Mouse (Mus musculus) right cerebral cortex, postnatal 10 days (tissue): ENCODE measurements at regions not wholly inside any gene's neighbourhood (a gene's known extent, or its start where the extent isn't known, plus 50 kb on each side); places are given as distances from the start of the nearest gene placed in this dataset.
"Not testable (repeated sequence)": the region's sequence is repeated elsewhere in the genome, so short reads cannot be mapped to it uniquely, and the experiment has no call there.

Experiments
- DNase-seq, 2 experiments: peaks; one replicate each; pipeline ENCODE4 v3.0.0; 2021; ENCODE audit warnings: low spot score in 2 of 2

- DNase-seq = no peak
Observed at GRCm38 (mm10) chr1:12571755-12572358, 1158.0 kb downstream of the A830018L16Rik start.

DNA sequence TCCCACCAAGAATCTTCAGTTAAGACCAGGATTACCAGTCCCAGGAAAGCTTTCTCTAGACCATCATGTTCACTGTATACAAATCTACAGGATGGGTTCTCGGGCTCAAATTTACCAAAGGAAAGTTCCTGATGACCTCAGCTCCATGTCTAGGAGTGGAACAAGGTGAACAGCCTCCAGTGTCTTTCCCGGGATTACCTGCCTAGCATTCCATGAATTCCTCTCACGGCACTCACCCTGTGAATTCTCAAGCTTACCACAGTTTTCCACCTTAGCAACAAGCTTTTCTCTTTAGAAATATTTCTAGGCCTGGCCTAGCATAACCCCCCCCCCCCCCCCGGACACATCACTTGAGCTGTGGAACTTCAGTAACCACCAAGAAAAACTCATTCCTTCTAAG, 1158.9 kb downstream of the A830018L16Rik start:
- DNase-seq = no peak

DNA sequence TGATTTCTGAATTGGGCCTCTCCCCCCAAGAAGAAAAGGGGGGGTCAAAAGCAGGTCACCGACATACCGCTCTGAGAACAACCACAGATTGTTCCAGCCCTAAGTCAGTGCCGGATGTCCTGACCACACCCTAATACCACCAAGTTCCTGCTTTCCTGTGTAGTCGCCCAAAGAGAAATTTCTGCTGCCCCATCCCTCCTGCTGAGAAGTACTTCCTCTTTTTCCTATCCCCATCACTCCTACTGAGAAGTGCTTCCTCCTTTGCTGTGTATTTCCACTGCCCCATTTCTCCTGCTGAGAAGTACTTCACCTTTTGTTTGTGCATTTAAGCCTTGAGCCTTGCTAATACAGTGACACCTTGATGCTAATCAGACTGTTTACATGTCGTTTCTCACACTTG, 1160.4 kb downstream of the A830018L16Rik start:
- DNase-seq = no peak

GRCm38 (mm10) chr1:12577027-12577703, 1163.3 kb downstream of the A830018L16Rik start:
- no peak for DNase-seq

- no peak for DNase-seq
Observed at GRCm38 (mm10) chr1:12577978-12578377, 1164.1 kb downstream of the A830018L16Rik start.

DNA sequence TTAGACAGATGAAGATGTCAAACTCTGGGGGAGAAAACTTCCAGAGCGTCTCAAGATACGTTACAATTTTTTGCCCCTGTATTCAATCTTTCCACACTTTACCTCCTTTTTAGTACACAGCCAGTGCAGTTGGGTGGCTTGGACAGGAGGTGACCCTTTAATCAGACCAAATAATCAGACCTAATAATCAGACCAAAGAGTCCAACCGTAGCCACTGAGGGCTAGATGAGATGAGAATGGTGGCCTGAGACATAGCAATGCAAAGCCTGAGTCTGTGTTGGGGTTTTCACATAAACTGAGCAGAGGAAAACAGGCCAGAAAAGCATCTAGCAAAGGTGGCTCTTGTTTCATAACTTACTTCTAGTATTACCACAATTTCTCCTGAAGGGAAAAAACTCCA, 1169.1 kb downstream of the A830018L16Rik start:
- no peak for DNase-seq

GRCm38 (mm10) chr1:12586981-12587380, 1173.1 kb downstream of the A830018L16Rik start:
- not testable (repeated sequence) for DNase-seq

DNA sequence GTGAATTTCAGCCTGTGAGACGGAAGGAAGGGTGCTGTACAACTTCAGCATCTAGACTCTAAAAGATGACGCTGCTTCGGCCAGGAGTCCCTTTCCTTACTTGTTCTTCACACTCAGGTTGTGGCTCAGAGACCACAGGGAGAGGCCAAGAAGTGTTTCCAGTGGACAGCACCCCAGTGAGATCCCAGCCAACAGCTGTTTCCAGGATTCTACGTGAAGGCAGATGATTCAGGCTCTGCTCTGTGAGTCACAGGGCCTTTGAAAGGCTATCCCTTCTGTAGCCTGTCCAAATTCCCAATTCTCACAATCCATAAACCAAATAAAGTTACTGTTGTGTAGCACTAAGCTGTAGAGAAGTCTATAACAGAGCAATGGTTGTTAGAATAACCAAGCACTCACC, 1198.2 kb downstream of the A830018L16Rik start:
- DNase-seq = no peak

GRCm38 (mm10) chr1:12615303-12615702, 1201.4 kb downstream of the A830018L16Rik start:
- no peak for DNase-seq

DNA sequence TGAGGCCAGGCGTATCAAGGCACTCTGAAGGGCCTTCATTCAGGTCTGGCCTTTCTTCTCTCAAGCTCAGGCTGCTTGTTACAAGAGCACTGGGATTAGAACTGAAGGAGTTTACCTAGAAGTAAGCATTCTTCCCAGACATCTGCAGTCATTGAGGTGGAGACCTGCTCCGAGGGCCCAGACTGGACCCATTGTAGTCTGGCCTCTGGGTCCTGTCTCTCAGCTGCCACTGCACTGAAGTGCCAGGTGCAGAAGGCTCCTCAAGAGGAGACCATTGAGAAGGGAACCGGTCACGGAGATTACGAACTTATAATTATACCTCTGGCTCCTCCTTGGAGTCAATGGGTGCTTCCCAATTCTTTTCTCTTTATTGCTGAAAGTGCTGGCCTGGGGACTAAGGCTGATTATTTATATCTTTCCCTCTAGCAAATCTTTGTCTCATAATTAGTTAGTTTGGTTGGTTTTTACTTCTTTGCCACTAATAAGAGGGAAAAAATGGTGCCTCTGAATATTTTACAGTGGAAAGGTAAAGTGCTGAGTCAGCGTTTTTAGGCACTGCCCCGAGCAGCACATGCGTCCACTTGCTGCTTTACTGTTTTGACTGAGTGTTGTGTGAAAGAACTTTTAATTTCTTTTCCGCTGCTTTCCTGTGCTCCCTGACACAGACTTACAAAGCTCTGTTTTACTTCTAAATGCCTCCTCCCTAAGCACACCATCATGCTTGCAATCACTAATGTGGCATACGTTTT, 1202.0 kb downstream of the A830018L16Rik start:
- no peak for DNase-seq

GRCm38 (mm10) chr1:12619981-12620380, 1206.1 kb downstream of the A830018L16Rik start:
- DNase-seq = no peak

GRCm38 (mm10) chr1:12620825-12621224, 1206.9 kb downstream of the A830018L16Rik start:
- no peak for DNase-seq

DNA sequence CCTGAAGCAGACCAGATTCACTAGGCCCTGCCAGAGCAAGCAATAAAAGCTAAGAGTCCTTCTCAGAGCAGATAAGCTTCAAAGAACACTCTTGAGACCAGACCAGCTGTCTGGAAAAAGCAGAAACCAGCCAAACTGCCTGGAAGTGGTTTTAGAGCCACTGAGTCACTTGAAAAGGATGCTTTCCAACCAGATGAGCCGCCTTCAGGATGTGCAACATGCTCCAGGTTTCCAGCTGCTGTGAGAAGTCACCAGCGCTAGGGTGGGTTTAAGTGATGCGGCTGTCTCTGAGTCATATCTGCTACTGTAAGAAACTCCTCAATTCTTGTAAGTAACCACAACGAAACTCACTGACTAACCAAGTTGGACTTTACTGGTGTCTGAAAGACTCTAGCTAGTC, 1209.3 kb downstream of the A830018L16Rik start:
- peak in 1 of 2 experiments; percentile 23 for DNase-seq

DNA sequence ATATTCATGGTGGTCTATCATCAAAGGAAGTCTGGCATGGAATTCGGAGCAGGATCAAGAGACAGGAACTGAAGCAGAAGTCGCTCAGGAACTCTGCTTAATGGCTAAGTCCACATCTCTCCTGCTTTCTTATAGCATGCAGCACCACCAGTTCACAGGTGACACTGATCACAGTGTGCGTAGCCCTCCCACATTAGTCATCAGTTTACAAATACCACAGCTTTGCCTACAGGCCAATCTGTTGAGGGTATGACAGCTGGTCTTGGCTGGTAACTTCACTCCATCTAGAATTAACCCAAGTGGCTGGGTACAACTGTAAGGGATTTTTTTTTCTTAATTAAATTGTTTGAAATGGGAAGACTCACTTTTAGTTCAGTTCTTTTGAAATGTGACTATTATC, 1219.1 kb downstream of the A830018L16Rik start:
- no peak for DNase-seq

- DNase-seq = no peak
Observed at GRCm38 (mm10) chr1:12636326-12637147, 1222.6 kb downstream of the A830018L16Rik start.

GRCm38 (mm10) chr1:12640983-12641382, 1227.1 kb downstream of the A830018L16Rik start:
- peak; percentile 48 to 52 for DNase-seq
